In the genomic region with DNA sequence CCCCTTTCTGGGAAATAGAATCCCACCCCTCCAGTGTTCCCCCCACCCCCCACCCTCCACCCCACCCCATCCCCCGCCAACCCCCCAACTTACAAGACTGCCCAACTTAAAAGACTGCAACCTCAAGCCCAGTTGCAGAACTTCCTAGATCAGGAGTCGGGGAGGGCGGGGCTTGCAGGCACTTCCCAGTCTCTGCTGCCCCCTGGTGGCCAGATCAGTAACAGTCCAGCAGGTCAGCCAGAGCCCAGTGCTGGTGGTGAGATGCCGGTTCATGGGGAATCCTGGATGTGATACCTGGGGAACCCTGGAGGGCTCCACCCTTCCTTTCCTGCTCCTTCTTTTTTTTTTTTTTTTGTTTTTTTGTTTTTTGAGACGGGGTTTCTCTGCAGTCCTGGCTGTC, we compare ENCODE assay signal across 7 mouse cellular contexts. TPM values are rescaled to one million over a fixed set of nuclear protein-coding genes. Genes with fewer than 3 reads are reported as not detected.
DNase-seq lines count a peak whose midpoint lies in the region; ATAC-seq and TF ChIP-seq lines count a peak whose summit lies in the region.

No protein-coding gene starts in this region.

- no peaks in the 10 kb centered on the region for H3K36me3 ChIP-seq in intestine, embryonic 14.5 days (ENCODE audit: control insufficient read depth, insufficient read depth, low read length)

- 1% methylated on average over 5 of the region's 5 CpGs for WGBS in intestine, embryonic 14.5 days

- TF ChIP-seq CTCF in gastrocnemius, adult 2 months (IDR thresholded peaks at IDR 0.05), result peak; percentile 84

- no peaks in the 10 kb centered on the region for H3K27me3 ChIP-seq in intestine, embryonic 14.5 days (replicated peaks; ENCODE audit: control insufficient read depth, insufficient read depth, low read length)

- no peak overlapping the region for H3K4me2 ChIP-seq in intestine, embryonic 14.5 days (ENCODE audit: low read length)

- peaks cover 10% of the 10 kb centered on the region for H3K4me1 ChIP-seq in intestine, embryonic 14.5 days (replicated peaks; ENCODE audit: control insufficient read depth, insufficient read depth, low read length)

- H3K9ac ChIP-seq in intestine, embryonic 14.5 days (ENCODE audit: low read length), result no peak overlapping the region

- DNase-seq in adipocyte (ENCODE audit: low spot score), result peak; percentile 93
- peak; percentile 96 to 97 for DNase-seq in cerebellum, postnatal 4 days (ENCODE audit: low spot score in 2 of 2)
- peak; percentile 91 for DNase-seq in gastrocnemius, adult 2 months
- peak; percentile 97 for DNase-seq in intestine, embryonic 14.5 days (ENCODE audit: low spot score)
- peak; percentile 89 to 92 for DNase-seq in left cerebral cortex, postnatal 10 days (ENCODE audit: extremely low spot score in 1 of 2, low spot score in 2 of 2)
- DNase-seq in skeletal muscle tissue, adult 2 months (ENCODE audit: low read depth, low spot score), result peak; percentile 82

- ATAC-seq in intestine, embryonic 14.5 days (replicated peaks; ENCODE audit: low FRiP score, low TSS enrichment, low read depth), result peak; percentile 30
- ATAC-seq in megakaryocyte-erythroid progenitor cell, adult 5-6 weeks (replicated peaks; ENCODE audit: low FRiP score, low TSS enrichment, poor library complexity, severe bottlenecking), result peak; percentile 83

- intact Hi-C loops in gastrocnemius, adult 2 months (cut with DNase I), result loop anchor here (1.0 to 2.0 kb wide), 2 partner anchors 251 to 366 kb away; no protein-coding TSS in a partner anchor
- intact Hi-C loops in left cerebral cortex, postnatal 10 days (cut with DNase I), result loop anchor here (10.0 kb wide), 2 partner anchors 370 to 480 kb away; a partner anchor contains a TSS

- no peak overlapping the region for H3K27ac ChIP-seq in gastrocnemius, adult 2 months
- H3K27ac ChIP-seq in intestine, embryonic 14.5 days (ENCODE audit: low read depth), result no peak overlapping the region

- 0 out of 2 replicates have a peak, but pooled peaks cover 2% of the 10 kb centered on the region for H3K9me3 ChIP-seq in intestine, embryonic 14.5 days (ENCODE audit: control insufficient read depth, low read length)

- H3K4me3 ChIP-seq in gastrocnemius, adult 2 months, result no peak overlapping the region
- H3K4me3 ChIP-seq in intestine, embryonic 14.5 days (ENCODE audit: low read depth, low read length), result no peak overlapping the region

RNA-seq across cellular contexts. Expression of a gene that starts 23.1 kb away (rescaled TPM):
- under 1 TPM; 0.73 to 0.79 TPM for total RNA-seq in gastrocnemius, adult 2 months (2021)
- polyA plus RNA-seq in intestine, embryonic 14.5 days (2014; fragmentation: Nextera tagmentation; extraction: Ambion mirVana), result 3.2 and 3.4 TPM in 2 replicates
- total RNA-seq in left cerebral cortex, postnatal 10 days (2021), result 1 to 10 TPM; 2.7 to 2.8 TPM
- 8.1 and 11.3 TPM in 2 replicates for total RNA-seq in megakaryocyte-erythroid progenitor cell, adult 5-6 weeks (2014; fragmentation: Nextera tagmentation)
- 9.2 and 17.0 TPM in 2 replicates for total RNA-seq in megakaryocyte-erythroid progenitor cell, adult 5-6 weeks (2017)
